Mouse (Mus musculus): ENCODE data around the gene Disp1. TPM values are rescaled to one million over a fixed set of nuclear protein-coding genes. Genes with fewer than 3 reads are reported as not detected.
A peak's percentile ranks its signal among the peaks of the same experiment; 100 is the strongest.

The Disp1 gene
- polyA plus RNA-seq, 1 experiment from 2014 or later = 9.5 TPM

- Histone ChIP-seq H3K4me2 (no peak overlapping the region), H3K9me3 (replicated peaks) (no peaks in the 10 kb centered on the region)
Measured at GRCm38 (mm10) chr1:183180301-183181029, 40.9 kb downstream of the Disp1 start.

GRCm38 (mm10) chr1:183179316-183179715 lies 42.0 kb downstream of the Disp1 start:
- H3K4me1 ChIP-seq = peaks cover 20% of the 10 kb centered on the region
- H3K4me3 ChIP-seq (replicated peaks) = no peak overlapping the region
- H3K9me3 ChIP-seq (replicated peaks) = no peaks in the 10 kb centered on the region
- H3K36me3 ChIP-seq = no peaks in the 10 kb centered on the region
- H3K27me3 ChIP-seq (replicated peaks) = no peaks in the 10 kb centered on the region
- WGBS = 87% methylated on average over 5 of the region's 5 CpGs
- no peak overlapping the region for H3K27ac ChIP-seq (replicated peaks)
- ATAC-seq (ENCODE audit: low FRiP score) = no peak
- no peak overlapping the region for H3K9ac ChIP-seq (replicated peaks)
- H3K4me2 ChIP-seq = no peak overlapping the region

More at GRCm38 (mm10) chr1:183180301-183181029, 40.9 kb downstream of the Disp1 start:
- H3K4me1 ChIP-seq = peaks cover 20% of the 10 kb centered on the region
- H3K27ac ChIP-seq (replicated peaks) = no peak overlapping the region
- no peaks in the 10 kb centered on the region for H3K36me3 ChIP-seq
- no peak overlapping the region for H3K4me3 ChIP-seq (replicated peaks)
- no peak overlapping the region for H3K9ac ChIP-seq (replicated peaks)
- ATAC-seq (ENCODE audit: low FRiP score) = no peak
- WGBS = 92% methylated on average over 2 of the region's 2 CpGs
- no peaks in the 10 kb centered on the region for H3K27me3 ChIP-seq (replicated peaks)

DNA sequence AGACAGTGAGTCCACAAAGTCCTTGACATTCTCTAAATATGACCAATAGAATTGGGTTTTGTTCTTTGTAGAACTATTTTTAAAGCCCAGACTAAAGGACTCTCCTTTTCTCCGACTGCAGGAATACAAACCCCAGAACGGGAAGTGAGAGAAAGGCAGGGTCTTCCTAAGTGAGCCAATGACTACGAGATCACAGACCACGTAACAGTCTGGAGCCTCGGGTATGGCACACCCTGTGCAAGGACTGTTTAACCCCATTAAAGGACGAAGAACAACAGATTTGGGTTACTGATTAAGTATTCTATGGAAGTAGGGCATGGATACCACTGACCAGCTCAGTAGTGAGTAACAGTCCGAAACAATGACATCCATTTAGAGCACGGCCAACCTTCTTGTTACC lies 46.1 kb downstream of the Disp1 start:
- H3K36me3 ChIP-seq = no peaks in the 10 kb centered on the region; the same call in 1 of the 2 replicates
- no peak for ATAC-seq (ENCODE audit: low FRiP score)
- peaks cover 5% of the 10 kb centered on the region; the same call in 1 of the 2 replicates for H3K4me1 ChIP-seq
- H3K27ac ChIP-seq (replicated peaks) = no peak overlapping the region
- no peak overlapping the region for H3K4me2 ChIP-seq
- H3K9me3 ChIP-seq (replicated peaks) = no peaks in the 10 kb centered on the region
- no peak overlapping the region for H3K4me3 ChIP-seq (replicated peaks)
- H3K9ac ChIP-seq (replicated peaks) = no peak overlapping the region
- no peaks in the 10 kb centered on the region for H3K27me3 ChIP-seq (replicated peaks)
- 75% methylated on average over 8 of the region's 8 CpGs for WGBS

- no peaks in the 10 kb centered on the region for H3K27me3 ChIP-seq (replicated peaks)
- H3K4me1 ChIP-seq = peaks cover 4% of the 10 kb centered on the region; the same call in 1 of the 2 replicates
- H3K9ac ChIP-seq (replicated peaks) = no peak overlapping the region
- H3K4me2 ChIP-seq = no peak overlapping the region
- H3K27ac ChIP-seq (replicated peaks) = no peak overlapping the region
- ATAC-seq (ENCODE audit: low FRiP score) = no peak
- WGBS = 89% methylated on average over 5 of the region's 5 CpGs
- no peak overlapping the region for H3K4me3 ChIP-seq (replicated peaks)
- H3K36me3 ChIP-seq = no peaks in the 10 kb centered on the region; the same call in 1 of the 2 replicates
- no peaks in the 10 kb centered on the region for H3K9me3 ChIP-seq (replicated peaks)
Measured at GRCm38 (mm10) chr1:183171095-183171494, 50.2 kb downstream of the Disp1 start.

- no peaks in the 10 kb centered on the region for H3K9me3 ChIP-seq (replicated peaks)
- H3K27me3 ChIP-seq (replicated peaks) = no peaks in the 10 kb centered on the region
- H3K27ac ChIP-seq (replicated peaks) = no peak overlapping the region
- H3K4me1 ChIP-seq = peaks cover 9% of the 10 kb centered on the region; the same call in 1 of the 2 replicates
- WGBS = 23% methylated on average over 6 of the region's 6 CpGs
- peaks cover 3% of the 10 kb centered on the region; the same call in 1 of the 2 replicates for H3K36me3 ChIP-seq
- no peak overlapping the region for H3K4me2 ChIP-seq
- no peak overlapping the region for H3K4me3 ChIP-seq (replicated peaks)
- ATAC-seq (ENCODE audit: low FRiP score) = no peak
- no peak overlapping the region for H3K9ac ChIP-seq (replicated peaks)
Measured at GRCm38 (mm10) chr1:183168465-183168864, 52.9 kb downstream of the Disp1 start.

DNA sequence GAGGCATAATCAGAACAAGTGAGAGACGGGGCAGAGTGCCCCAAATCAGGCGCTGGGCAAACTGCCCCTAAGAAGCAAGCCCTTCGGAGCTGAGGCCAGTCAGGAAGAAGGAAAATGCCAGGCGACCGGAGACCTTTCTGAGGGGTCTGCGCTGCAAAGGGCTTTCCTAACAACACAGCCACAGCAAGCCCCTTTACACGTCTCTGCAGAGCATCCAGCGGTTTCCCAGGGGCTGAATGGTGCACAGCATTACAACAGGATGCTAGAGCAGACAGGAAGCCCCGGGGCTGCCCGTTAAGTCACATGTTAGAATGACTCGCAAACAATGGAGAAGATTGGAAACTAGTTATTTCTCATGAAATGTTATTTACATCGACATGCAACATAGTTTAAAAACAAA lies 53.5 kb downstream of the Disp1 start:
- 59% methylated on average over 12 of the region's 12 CpGs for WGBS
- peak overlapping the region; percentile 54; the same call in 1 of the 2 replicates for H3K27ac ChIP-seq (replicated peaks)

DNA sequence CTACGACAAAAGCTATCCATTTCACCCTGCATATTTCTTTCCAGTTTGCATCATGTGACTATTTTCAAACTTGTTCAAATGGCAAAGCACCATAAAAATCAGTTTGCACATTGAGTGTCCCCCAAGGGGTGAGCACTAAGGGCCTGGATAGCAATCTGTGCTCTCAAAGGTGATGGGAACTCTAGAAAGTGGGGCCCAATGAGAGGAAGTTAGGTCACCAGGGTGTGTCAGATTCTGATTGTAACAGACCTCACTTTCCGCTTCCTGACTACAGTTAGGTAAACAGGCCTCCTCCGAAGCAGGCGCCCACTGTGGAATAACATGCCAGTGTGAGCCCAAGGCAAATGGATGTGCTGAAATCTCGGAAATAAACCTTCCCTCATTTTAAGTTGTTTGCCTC lies 54.6 kb downstream of the Disp1 start:
- Histone ChIP-seq H3K27me3 (replicated peaks) (no peaks in the 10 kb centered on the region), H3K36me3 (peaks cover 3% of the 10 kb centered on the region; the same call in 1 of the 2 replicates), H3K4me3 (replicated peaks) (no peak overlapping the region), H3K4me2 (no peak overlapping the region), H3K9me3 (replicated peaks) (no peaks in the 10 kb centered on the region), H3K27ac (replicated peaks) (no peak overlapping the region), H3K9ac (replicated peaks) (no peak overlapping the region), H3K4me1 (peaks cover 9% of the 10 kb centered on the region; the same call in 1 of the 2 replicates)
- WGBS = 92% methylated on average over 5 of the region's 5 CpGs
- ATAC-seq (ENCODE audit: low FRiP score) = no peak

More for the DNA sequence above, 53.5 kb downstream of the Disp1 start:
- ATAC-seq (ENCODE audit: low FRiP score) = no peak
- Histone ChIP-seq H3K36me3 (peaks cover 3% of the 10 kb centered on the region; the same call in 1 of the 2 replicates), H3K9ac (replicated peaks) (no peak overlapping the region), H3K27me3 (replicated peaks) (no peaks in the 10 kb centered on the region), H3K9me3 (replicated peaks) (no peaks in the 10 kb centered on the region), H3K4me3 (replicated peaks) (no peak overlapping the region), H3K4me1 (peaks cover 9% of the 10 kb centered on the region; the same call in 1 of the 2 replicates), H3K4me2 (no peak overlapping the region)

GRCm38 (mm10) chr1:183164648-183165071 lies 56.7 kb downstream of the Disp1 start:
- Histone ChIP-seq H3K36me3 (0 out of 2 replicates have a peak, but pooled peaks cover 3% of the 10 kb centered on the region), H3K27me3 (replicated peaks) (no peaks in the 10 kb centered on the region), H3K4me3 (replicated peaks) (no peak overlapping the region), H3K27ac (replicated peaks) (no peak overlapping the region), H3K4me2 (no peak overlapping the region), H3K9me3 (replicated peaks) (no peaks in the 10 kb centered on the region), H3K9ac (replicated peaks) (no peak overlapping the region), H3K4me1 (peaks cover 9% of the 10 kb centered on the region; the same call in 1 of the 2 replicates)
- ATAC-seq (ENCODE audit: low FRiP score) = no peak
- 80% methylated on average over 8 of the region's 8 CpGs for WGBS

GRCm38 (mm10) chr1:183164190-183164580 lies 57.1 kb downstream of the Disp1 start:
- Histone ChIP-seq H3K9me3 (replicated peaks) (no peaks in the 10 kb centered on the region), H3K4me1 (peaks cover 9% of the 10 kb centered on the region; the same call in 1 of the 2 replicates), H3K4me2 (no peak overlapping the region), H3K27me3 (replicated peaks) (no peaks in the 10 kb centered on the region), H3K9ac (replicated peaks) (no peak overlapping the region), H3K4me3 (replicated peaks) (no peak overlapping the region), H3K27ac (replicated peaks) (no peak overlapping the region), H3K36me3 (0 out of 2 replicates have a peak, but pooled peaks cover 3% of the 10 kb centered on the region)
- 94% methylated on average over 6 of the region's 6 CpGs for WGBS
- no peak for ATAC-seq (ENCODE audit: low FRiP score)

DNA sequence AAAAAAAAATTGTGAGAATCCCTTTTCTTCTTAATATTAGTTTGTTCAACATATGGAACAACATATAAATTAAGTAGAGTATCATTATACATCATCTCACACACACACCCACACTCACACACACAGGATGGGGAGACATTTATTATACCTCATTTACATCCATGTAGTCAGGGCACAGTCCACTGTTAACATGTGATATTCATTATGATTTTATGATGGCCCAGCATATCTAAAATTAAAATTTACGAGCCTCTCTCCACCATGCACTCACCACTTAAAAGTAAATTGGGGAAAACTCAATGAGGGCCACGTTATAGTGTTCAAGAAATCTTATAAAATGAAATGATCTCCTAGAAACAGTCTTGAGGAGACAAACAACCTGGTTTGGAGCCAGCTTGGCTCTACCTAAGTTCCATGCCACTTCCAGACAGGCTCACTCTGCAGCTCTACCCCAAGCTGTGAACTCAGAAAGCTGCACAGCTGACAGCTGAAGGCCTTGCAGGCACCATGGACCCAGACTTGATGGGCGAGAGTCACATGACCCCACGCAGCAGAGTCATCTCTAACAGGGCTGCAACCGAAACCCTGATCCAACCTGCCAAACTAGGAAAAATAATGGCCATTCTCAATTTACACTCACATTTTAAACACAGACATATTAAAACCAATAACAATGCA lies 57.7 kb downstream of the Disp1 start:
- Histone ChIP-seq H3K9ac (replicated peaks) (no peak overlapping the region), H3K9me3 (replicated peaks) (no peaks in the 10 kb centered on the region), H3K4me1 (peaks cover 9% of the 10 kb centered on the region; the same call in 1 of the 2 replicates), H3K4me3 (replicated peaks) (no peak overlapping the region), H3K27ac (replicated peaks) (no peak overlapping the region), H3K27me3 (replicated peaks) (no peaks in the 10 kb centered on the region), H3K4me2 (no peak overlapping the region), H3K36me3 (0 out of 2 replicates have a peak, but pooled peaks cover 3% of the 10 kb centered on the region)
- 87% methylated on average over 5 of the region's 5 CpGs for WGBS
- ATAC-seq (ENCODE audit: low FRiP score) = no peak

DNA sequence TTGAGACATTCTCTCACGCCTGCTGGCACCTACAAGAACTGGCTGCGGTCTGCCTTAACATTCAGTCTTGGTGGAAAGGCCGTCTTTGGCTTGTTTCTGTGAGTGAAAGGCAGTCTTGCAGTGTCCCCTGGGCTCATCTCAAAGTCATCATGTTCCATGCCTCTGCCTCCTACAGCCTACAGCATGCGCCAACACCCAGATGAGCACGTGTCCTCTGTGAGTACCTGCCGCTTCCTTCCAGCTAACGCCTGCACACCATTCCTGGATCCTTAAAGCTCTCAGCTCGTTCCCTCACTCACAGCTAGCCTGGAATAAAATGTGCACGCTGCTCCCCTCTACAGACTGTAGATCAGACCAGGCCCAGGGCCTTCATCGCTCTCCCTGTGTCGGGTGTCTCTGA lies 60.3 kb downstream of the Disp1 start:
- no peak for ATAC-seq (ENCODE audit: low FRiP score)
- no peaks in the 10 kb centered on the region for H3K9me3 ChIP-seq (replicated peaks)
- WGBS = 66% methylated on average over 11 of the region's 11 CpGs
- 0 out of 2 replicates have a peak, but pooled peaks cover 3% of the 10 kb centered on the region for H3K36me3 ChIP-seq
- H3K4me1 ChIP-seq = 0 out of 2 replicates have a peak, but pooled peaks cover 5% of the 10 kb centered on the region
- no peak overlapping the region for H3K9ac ChIP-seq (replicated peaks)
- no peak overlapping the region for H3K4me2 ChIP-seq
- H3K27ac ChIP-seq (replicated peaks) = no peak overlapping the region; the same call in 1 of the 2 replicates
- H3K27me3 ChIP-seq (replicated peaks) = no peaks in the 10 kb centered on the region
- no peak overlapping the region for H3K4me3 ChIP-seq (replicated peaks)
